Mouse (Mus musculus) heart, postnatal 0 days (tissue): ENCODE measurements at regions not wholly inside any gene's neighbourhood (a gene's known extent, or its start where the extent isn't known, plus 50 kb on each side); places are given as distances from the start of the nearest gene placed in this dataset.

ENCODE experiments used
- ATAC-seq: fragments of 200-750 bp; cut with Nextera tagmentation; 2 replicates; pipeline ENCODE4 v1.8.0; 2017; ENCODE audit warnings: low read depth, moderate number of reproducible peaks, moderate library complexity; ENCODE audit not compliant: insufficient read depth
- DNase-seq: peaks from one replicate; pipeline ENCODE4 v3.0.0-alpha.2; 2016; ENCODE audit warnings: low spot score
- H3K27ac ChIP-seq: fragments of 300-500 bp; sonication (generic); 2 replicates; pipeline ENCODE4 v1.5.1; 2014; ENCODE audit warnings: low read depth, mild to moderate bottlenecking
- H3K27me3 ChIP-seq: fragments of 300-500 bp; sonication (generic); 2 replicates; pipeline ENCODE4 v1.6.1; 2014; ENCODE audit warnings: low read length, mixed read lengths; ENCODE audit not compliant: control insufficient read depth, insufficient read depth
- H3K36me3 ChIP-seq: fragments of 300-500 bp; sonication (generic); replicated peaks from 2 replicates; pipeline ENCODE4 v1.6.1; 2014; ENCODE audit warnings: low read length, mixed read lengths; ENCODE audit not compliant: control insufficient read depth, insufficient read depth
- H3K4me1 ChIP-seq: fragments of 300-500 bp; sonication (generic); 2 replicates; pipeline ENCODE4 v1.6.1; 2014; ENCODE audit warnings: antibody characterized with exemption; ENCODE audit not compliant: control insufficient read depth, insufficient read depth
- H3K4me2 ChIP-seq: fragments of 300-500 bp; sonication (generic); 2 replicates; pipeline ENCODE4 v1.6.1; 2014; ENCODE audit warnings: low read depth, mild to moderate bottlenecking, low read length, moderate library complexity
- H3K4me3 ChIP-seq: fragments of 300-500 bp; sonication (generic); 2 replicates; pipeline ENCODE4 v1.5.1; 2014; ENCODE audit warnings: low read depth, low read length
- H3K9ac ChIP-seq: fragments of 300-500 bp; sonication (generic); replicated peaks from 2 replicates; pipeline ENCODE4 v1.6.1; 2014; ENCODE audit warnings: low read depth, low read length, mixed read lengths
- H3K9me3 ChIP-seq: fragments of 300-500 bp; sonication (generic); replicated peaks from 2 replicates; pipeline ENCODE4 v1.6.1; 2016; ENCODE audit warnings: low read length; ENCODE audit not compliant: control insufficient read depth
- CTCF ChIP-seq: IDR thresholded peaks from 2 replicates; pipeline ENCODE4 v1.5.1; 2016; ENCODE audit warnings: antibody characterized with exemption, control low read depth, low read depth
- EP300 ChIP-seq: IDR thresholded peaks from 2 replicates; pipeline ENCODE4 v1.6.1; 2016; ENCODE audit warnings: antibody characterized with exemption, low read depth
- WGBS: fragments of 180-500 bp; shearing (Covaris S2); extraction: QIAGEN DNeasy Blood & Tissue Kit; methylation state at CpG from one replicate; pipeline ENCODE4 v1.1.7; 2014; 5-methylcytosine and 5-hydroxymethylcytosine counted together

GRCm38 (mm10) chr10:84249346-84249745 is 191.1 kb downstream of the Nuak1 start:
- Histone ChIP-seq H3K4me2 (no peak overlapping the region), H3K27ac (no peak overlapping the region), H3K4me1 (peaks cover 11% of the 10 kb centered on the region), H3K9me3 (no peaks in the 10 kb centered on the region), H3K36me3 (no peaks in the 10 kb centered on the region), H3K9ac (no peak overlapping the region), H3K27me3 (no peaks in the 10 kb centered on the region), H3K4me3 (no peak overlapping the region)
- DNase-seq = no peak
- no peak for TF ChIP-seq EP300
- TF ChIP-seq CTCF = no peak
- no peak for ATAC-seq
- 91% methylated on average over 3 of the region's 3 CpGs for WGBS

- 69% methylated on average over 6 of the region's 6 CpGs for WGBS
- H3K27ac ChIP-seq = no peak overlapping the region
- no peaks in the 10 kb centered on the region for H3K36me3 ChIP-seq
- H3K9me3 ChIP-seq = no peaks in the 10 kb centered on the region
- TF ChIP-seq EP300 (no peak), CTCF (no peak)
- no peaks in the 10 kb centered on the region for H3K4me1 ChIP-seq
- no peak overlapping the region for H3K4me2 ChIP-seq
- ATAC-seq (no peak), DNase-seq (no peak)
- H3K27me3 ChIP-seq = no peaks in the 10 kb centered on the region
- no peak overlapping the region for H3K9ac ChIP-seq
- no peak overlapping the region for H3K4me3 ChIP-seq
These were observed 179.3 kb downstream of the Nuak1 start for GRCm38 (mm10) chr10:84260931-84261650.

GRCm38 (mm10) chr10:84262943-84263342 is 177.5 kb downstream of the Nuak1 start:
- H3K9me3 ChIP-seq = no peaks in the 10 kb centered on the region
- ATAC-seq = no peak
- no peak overlapping the region for H3K9ac ChIP-seq
- TF ChIP-seq EP300 = no peak
- TF ChIP-seq CTCF = no peak
- H3K27ac ChIP-seq = no peak overlapping the region
- H3K4me2 ChIP-seq = no peak overlapping the region
- no peaks in the 10 kb centered on the region for H3K4me1 ChIP-seq
- 85% methylated on average over 4 of the region's 4 CpGs for WGBS
- no peak for DNase-seq
- no peaks in the 10 kb centered on the region for H3K36me3 ChIP-seq
- H3K4me3 ChIP-seq = no peak overlapping the region
- no peaks in the 10 kb centered on the region for H3K27me3 ChIP-seq

DNA sequence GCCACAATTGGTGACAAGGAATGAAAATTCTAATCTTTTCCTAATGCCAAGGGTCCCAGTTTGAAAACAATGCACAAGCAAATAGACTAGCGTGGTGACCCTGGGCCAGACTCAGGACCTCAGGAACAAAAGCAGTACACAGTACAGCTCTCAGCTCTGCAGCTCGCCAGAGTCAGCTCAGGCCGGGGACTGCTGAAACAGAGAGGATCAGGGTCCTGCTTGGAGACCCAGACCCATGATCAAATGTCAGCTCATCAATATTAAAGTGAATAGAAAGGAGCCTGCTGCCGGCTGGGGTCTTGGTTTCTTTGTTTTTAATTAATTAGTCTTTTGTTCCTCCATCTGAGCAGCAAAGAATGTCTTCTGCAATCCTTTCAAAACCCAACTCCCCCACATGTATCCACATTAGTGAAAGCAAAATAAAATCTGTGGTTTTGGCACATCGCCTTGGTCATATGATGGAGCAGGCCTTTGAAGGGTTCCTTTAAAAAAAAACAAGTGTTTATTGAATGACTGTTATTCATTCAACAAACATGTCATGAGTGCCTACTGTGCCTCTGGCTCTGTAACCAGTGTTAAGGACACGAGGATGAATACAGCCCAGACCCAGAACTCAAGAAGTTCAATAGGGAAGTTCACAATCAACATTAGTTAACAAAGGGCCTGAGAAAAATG is 154.4 kb downstream of the Nuak1 start:
- 80% methylated on average over 6 of the region's 6 CpGs for WGBS
- no peaks in the 10 kb centered on the region for H3K36me3 ChIP-seq
- no peak overlapping the region for H3K4me3 ChIP-seq
- no peaks in the 10 kb centered on the region for H3K4me1 ChIP-seq
- no peak overlapping the region for H3K9ac ChIP-seq
- no peak overlapping the region for H3K27ac ChIP-seq
- no peak overlapping the region for H3K4me2 ChIP-seq
- H3K27me3 ChIP-seq = no peaks in the 10 kb centered on the region
- no peak for ATAC-seq
- no peak for DNase-seq
- H3K9me3 ChIP-seq = no peaks in the 10 kb centered on the region
- TF ChIP-seq CTCF (no peak), EP300 (no peak)

DNA sequence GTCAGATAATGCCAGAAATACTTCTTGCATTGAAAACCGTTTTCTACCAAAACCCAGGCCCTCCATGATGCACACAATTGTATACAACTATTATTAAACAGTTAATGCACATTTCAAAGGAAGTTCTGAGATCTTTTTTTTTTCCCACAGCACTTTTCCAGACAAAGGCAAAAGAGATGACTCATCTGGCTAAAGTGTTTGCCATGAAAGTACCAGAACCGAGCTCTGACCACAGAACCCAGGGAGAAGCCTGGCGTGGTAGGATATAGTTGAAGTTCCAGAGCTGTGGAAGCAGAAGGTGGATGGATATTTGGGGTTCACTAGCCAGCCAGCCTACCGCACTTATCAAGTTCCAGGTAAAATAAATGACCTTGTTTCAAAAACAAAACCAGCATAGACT is 146.0 kb downstream of the Nuak1 start:
- TF ChIP-seq CTCF (no peak), EP300 (no peak)
- H3K27ac ChIP-seq = no peak overlapping the region
- H3K9me3 ChIP-seq = no peaks in the 10 kb centered on the region
- no peaks in the 10 kb centered on the region for H3K36me3 ChIP-seq
- no peak overlapping the region for H3K4me3 ChIP-seq
- WGBS = 78% methylated on average over 4 of the region's 4 CpGs
- no peak for ATAC-seq
- H3K9ac ChIP-seq = no peak overlapping the region
- no peak for DNase-seq
- H3K4me2 ChIP-seq = no peak overlapping the region
- no peaks in the 10 kb centered on the region for H3K4me1 ChIP-seq
- no peaks in the 10 kb centered on the region for H3K27me3 ChIP-seq
